Mouse (Mus musculus): Measurements from ENCODE around the gene Lsm12.
A peak's percentile ranks its signal among the peaks of the same experiment; 100 is the strongest.
"Not testable (repeated sequence)": the region's sequence is repeated elsewhere in the genome, so short reads cannot be mapped to it uniquely, and the experiment has no call there.

The Lsm12 gene

DNA sequence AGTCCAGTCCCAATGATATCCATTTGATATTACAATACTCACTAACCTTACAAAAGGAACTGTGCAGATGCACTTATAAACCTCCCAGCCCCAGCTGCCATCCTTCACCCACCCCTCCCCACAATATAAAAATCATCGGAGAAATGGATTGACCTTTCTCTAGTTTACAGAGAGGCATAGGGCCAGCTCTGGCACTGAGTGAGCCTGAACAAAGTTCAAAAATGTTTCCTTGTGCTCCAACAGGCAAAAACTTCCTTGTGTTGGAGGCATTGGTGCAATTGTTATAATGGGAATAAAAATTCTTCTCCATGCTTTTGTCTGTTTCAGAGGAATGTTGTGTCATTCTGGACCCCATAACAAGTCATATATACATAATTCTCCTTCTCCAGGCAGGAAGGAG is 1.1 kb upstream of the Lsm12 start:
- DNase-seq (ENCODE audit: low spot score in 2 of 2) = no peak

DNA sequence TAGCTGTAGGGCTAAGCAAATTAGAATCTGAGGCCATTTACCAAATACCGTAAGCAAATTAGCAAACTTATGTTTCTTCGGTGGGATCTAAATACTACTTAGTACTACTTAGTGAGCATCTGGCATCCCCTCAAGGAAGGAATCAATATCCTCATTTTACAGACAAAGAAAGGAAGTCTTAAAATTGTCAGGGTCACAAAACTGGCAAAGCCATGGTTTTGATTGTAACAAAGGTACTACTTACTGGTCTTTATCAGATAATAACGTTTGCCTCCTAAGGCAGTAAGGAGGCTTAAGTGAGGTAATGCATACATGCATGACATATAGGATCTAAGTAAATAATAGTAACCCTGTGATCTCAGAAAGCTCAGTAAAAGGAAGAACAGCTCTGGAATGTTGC is 581 bp upstream of the Lsm12 start:
- no peak for DNase-seq (ENCODE audit: low spot score in 2 of 2)

DNA sequence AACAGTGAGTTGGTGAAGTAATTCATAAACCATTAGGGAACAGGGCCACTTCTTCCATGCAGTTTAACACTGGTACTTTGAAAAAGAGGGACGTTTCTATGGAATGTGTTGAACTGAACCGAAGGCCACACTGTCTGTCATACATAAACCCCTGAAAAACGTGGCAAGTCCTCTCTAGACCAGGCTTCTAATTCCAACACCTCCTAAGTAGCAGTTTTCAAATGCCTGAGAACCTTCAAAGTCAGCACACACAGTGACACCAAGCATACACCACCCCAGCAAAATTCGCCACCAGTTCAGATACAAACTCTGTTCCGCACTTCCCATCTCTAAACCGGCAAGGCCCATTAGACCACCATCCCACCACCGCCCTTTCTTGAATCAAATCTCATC is 847 bp downstream of the Lsm12 start:
- DNase-seq (ENCODE audit: low spot score in 2 of 2) = no peak

DNA sequence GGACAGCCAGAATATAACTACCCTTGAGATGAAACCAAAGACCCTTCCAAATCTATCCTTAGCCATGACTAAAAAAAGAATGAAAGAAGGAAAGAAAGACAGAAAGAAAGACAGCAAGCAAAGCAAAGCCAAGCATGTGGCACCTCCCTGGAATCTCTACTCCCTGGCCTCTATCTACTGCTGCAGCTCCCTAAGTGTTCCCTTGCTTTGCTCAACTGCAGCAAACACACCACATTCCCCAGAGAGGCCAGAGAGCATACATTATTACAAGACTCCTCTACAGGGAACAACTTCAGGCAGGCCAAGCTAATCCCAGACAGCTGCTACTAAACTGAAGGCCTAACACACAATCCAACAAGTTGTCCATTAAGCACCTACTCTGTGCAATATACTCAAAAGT is 5.3 kb downstream of the Lsm12 start:
- DNase-seq (ENCODE audit: low spot score in 2 of 2) = no peak

DNA sequence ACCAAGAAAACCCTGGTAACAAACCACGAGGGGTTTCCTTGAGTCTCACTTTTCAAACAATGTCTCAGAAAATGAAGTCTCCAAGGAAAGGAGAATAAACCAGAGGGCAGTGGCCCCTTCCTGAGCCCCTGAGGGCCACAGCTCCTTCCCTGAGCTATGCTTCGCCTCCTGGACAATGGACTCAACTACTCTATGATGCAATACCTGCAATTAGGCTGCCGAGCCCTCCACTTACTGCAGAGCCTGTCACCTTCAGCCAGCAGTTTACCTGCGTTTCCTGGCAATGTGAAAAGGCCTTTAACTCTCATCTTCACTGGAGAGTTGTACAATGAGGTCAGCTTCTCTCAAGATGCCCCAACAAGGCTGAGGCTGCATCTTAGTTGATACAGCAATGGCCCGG is 16.4 kb downstream of the Lsm12 start:
- no peak for DNase-seq (ENCODE audit: low spot score in 2 of 2)

DNA sequence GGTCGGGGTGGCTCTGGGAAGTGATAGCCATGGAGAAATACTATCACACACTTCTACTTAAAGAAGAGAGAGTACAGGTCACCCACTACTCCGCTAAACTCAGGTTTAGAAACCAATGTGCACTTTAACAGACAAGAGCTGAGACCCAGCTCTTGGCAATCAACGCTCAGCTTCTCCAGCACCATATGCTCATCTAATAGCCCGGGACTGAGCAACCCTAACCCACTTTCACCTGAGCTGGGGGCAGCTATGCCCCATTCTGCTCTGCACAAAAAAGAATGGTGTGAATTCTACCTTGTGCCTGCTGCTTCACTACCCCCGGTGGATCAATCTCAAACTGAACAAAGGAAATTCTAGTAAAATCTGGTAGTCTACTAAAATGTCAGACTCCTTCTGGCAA is 17.6 kb downstream of the Lsm12 start:
- DNase-seq (ENCODE audit: low spot score in 2 of 2) = no peak

DNA sequence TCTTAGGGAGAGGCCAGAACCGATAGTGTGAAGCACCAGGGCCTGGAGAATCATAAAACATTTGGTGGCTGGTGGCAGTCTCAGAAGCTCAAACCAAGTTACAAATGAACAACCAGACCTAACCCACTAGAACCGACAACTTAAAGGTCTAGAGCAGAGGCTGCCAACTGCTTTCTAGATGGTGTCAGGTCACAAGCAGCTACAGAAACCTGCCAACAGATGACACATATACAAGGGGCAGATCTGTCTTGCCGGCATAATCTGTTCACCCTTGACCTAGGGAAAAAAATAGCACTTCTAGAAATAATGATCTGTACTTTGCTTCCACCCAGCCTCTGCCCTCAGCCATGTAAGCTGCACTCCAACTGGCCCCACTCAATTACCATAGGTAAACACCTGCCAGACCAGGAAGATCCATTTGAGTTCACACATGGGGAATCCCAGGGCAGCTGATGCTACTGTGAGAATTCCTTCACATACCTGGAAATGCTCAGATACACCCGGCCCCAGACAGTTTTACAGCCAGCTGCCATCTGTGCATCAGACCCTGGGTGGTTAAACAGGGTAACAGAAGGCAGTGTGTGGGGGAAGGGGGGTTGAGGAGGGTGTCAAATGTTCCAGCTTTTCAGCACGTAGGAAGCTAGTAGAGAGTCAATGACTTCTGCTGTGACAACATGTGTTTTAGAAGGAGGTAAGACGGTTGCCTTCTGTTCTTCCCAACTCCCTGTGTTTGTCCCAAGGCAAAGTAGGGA is 18.9 kb downstream of the Lsm12 start:
- no peak for DNase-seq (ENCODE audit: low spot score in 2 of 2)

DNA sequence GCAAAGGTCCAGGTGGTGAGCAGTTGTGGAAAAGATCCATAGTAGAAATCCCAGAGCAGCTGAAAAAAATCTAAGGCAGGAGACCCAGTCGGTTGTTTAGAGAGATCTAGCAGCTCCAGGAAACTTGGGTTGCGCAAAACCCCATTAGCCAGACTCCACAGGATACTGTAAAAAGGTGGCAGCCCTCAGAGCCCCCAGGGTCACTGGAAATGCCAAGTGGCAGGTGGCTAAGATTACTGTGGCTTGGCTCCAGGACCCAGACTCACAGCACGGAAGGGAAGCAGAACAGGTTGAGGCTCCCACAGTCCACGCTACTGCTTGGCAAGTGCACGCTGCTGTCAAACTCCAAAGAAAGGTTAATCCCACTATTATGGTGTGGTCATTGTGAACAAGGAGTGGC is 25.3 kb downstream of the Lsm12 start:
- no peak for DNase-seq (ENCODE audit: low spot score in 2 of 2)

DNA sequence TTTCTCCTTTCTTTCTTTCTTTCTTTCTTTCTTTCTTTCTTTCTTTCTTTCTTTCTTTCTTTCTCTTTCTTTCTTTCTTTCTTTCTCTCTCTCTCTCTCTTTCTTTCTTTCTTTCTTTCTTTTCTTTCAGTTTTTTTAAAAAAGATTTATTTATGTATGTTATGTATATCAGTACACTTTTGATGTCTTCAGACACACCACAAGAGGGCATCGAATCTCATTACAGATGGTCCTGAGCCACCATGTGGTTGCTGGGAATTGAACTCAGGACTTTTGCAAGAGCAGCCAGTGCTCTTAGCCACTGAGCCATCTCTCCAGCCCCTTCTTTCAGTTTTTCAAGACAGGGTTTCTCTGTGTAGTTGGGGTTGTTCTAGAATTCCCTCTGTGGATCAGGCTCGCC is 27.1 kb downstream of the Lsm12 start:
- DNase-seq (ENCODE audit: low spot score in 2 of 2) = not testable (repeated sequence)

DNA sequence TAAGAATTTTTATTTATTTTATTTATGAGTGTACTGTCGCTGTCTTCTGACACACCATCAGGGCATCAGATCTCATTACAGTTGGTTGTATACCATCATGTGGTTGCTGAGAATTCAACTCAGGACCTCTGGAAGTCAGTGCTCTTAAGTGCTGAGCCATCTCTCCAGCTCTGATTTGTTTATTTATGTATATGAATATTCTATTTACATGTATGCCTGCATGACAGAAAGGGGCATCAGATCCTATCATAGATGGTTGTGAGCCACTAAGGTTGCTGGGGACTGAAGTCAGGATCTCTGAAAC is 28.4 kb downstream of the Lsm12 start:
- DNase-seq (ENCODE audit: low spot score in 2 of 2) = no peak

DNA sequence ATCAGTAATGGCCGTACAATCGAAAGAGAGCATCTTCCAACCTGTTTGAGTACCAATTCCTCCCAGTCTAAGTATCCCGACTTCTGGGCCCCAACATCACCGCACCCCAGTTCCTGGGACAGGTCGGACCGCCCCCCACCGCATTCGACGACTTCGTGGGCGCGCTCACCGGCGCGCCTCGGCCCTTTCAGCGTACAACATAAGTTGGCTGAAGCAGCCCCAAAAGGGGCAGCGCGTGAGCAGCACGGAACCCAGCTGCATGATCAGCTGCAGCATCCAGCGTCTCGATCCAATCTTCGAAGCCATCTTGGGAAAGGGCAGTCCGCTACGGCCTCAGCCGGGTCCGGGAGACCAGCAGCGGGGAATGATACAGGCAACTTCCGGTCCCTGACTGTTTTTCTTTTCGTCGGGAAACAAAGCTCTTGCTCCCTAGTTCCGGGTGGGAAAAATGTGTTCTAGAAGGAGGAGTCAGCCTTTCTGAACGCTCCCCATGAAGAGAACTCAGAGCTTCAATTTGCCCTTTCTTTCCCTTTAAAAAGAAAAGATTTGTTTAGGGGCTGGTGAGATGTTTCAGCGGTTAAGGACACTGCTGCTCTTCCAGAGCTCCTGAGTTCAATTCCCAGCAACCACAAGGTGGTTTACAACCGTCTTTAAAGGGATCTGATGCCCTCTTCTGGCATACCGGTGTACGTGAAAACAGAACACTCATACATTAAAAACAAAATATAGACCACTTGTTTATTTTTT is 28.9 kb downstream of the Lsm12 start, which contains the start of gene Tmem101:
Gene Tmem101 (minus strand): TSS at position 366 of the 747 bp plus-strand sequence.
- DNase-seq (ENCODE audit: low spot score in 2 of 2) = peak; percentile 68 to 84

DNA sequence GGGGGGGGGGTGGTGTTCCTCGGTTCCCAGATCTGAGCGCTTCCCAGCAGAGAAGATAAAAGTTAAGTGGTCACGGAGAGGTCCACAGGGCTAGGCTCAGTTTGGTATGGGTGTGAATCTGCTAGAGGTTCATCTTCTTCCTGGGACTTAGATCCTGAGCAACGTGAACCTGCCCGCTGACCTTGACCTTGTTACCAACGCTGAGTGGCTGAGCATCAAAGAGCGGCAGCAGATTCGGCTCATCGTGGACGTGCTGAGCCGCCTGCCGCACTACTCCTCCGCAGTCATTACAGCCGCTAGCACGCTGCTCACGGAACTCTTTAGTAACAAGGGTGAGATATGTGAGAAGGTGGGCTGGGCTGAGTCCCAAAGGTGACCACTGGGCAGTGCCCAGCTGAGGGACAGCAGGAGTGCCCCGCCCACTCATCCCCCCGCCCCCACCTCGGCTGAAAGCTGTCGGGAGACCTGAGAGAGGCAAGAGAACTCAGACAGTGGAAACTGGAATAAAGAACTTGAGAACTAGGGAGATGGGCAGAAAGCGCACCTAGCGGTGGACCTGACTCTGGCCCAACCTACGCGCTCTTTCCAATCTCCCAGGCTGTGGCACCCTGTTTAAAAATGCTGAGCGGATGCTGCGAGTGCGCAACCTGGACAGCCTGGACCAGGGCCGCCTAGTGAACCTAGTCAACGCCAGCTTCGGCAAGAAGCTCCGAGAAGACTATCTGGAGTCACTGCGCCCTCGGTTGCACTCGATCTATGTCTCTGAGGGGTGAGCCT is 37.7 kb downstream of the Lsm12 start:
- DNase-seq (ENCODE audit: low spot score in 2 of 2) = no peak

DNA sequence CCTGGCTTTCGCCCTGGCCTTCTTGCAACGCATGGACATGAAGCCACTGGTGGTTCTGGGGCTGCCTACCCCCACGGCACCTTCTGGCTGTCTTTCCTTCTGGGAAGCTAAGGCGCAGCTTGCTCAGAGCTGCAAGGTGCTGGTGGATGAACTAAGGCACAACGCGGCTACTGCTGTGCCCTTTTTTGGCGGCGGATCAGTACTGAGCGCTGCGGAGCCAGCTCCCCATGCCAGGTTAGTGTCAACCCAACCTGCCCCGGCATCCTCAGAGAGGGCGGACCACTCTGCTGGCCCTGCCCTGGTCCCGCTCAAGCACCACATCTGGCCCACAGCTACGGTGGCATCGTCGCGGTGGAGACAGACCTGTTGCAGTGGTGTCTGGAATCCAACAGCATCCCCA is 38.6 kb downstream of the Lsm12 start:
- no peak for DNase-seq (ENCODE audit: low spot score in 2 of 2)

DNA sequence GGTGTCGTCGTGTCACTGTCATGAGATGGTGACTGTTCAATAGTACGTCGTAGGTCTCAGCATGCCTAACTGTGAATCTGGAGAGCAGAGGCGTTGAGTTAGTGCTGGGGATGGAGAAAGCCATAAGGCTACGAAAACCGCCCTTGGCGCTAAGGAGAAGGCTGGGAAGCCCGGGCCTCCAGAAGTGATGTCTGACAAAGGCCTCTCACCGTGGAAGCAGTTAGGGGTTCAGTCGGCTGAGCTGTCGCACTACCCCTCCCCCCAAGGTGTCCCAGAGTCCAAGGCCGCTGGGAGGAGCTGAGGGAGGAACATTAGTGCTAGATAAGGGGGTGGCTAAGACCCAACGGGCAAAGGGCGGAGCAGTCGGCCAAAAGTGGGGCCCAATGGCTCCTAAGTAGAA is 39.1 kb downstream of the Lsm12 start:
- no peak for DNase-seq (ENCODE audit: low spot score in 2 of 2)

DNA sequence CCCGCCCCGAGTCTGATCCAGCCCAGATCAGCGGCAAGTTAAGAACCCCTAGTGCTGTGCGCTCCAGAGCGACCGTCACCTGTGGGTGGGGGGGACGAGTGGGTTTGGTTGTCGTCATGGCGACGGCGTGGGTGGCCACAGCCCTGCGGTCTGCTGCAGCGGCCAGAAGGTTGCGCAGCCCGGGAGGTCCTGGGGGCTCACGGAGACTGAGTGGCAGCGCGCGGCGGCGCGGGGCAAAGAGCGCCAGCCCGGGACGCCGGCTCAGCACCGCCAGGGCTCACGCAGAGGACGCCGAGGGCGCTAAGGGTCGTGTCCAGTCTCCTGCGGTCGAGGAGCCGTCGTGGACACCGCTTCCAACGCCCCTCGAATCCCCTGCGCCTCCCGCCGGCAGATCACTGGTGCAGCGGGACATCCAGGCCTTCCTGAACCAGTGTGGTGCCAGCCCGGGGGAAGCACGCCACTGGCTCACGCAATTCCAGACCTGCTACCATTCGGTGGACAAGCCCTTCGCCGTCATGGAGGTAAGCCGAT is 39.6 kb downstream of the Lsm12 start, which contains the start of gene Nags:
Gene Nags (plus strand): TSS at position 43 of the 531 bp plus-strand sequence.
- DNase-seq (ENCODE audit: low spot score in 2 of 2) = no peak

DNA sequence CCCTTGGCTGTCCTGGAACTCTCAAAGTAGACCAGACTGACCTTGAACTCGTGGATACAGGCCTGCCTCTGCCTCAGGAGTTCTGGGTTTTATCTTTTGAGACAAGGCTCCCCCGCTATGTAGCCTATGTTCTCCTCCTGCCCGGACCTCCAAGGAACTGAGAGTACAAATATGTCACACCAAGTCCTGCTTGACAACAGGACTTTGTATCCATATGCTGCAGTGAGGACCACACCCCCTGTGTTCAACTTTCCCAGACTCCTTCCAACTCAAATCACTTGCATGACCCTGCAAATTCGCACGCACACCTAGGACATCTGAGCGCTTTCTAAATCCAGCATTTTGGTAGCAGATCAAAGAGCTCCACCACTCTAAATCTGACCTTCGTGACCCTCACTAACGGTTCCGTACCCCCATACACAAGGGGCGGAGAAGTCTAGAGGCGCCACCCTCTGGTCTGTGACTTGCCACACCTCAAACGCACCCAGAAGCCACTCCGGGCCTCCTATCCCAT is 40.1 kb downstream of the Lsm12 start:
- no peak for DNase-seq (ENCODE audit: low spot score in 2 of 2)

DNA sequence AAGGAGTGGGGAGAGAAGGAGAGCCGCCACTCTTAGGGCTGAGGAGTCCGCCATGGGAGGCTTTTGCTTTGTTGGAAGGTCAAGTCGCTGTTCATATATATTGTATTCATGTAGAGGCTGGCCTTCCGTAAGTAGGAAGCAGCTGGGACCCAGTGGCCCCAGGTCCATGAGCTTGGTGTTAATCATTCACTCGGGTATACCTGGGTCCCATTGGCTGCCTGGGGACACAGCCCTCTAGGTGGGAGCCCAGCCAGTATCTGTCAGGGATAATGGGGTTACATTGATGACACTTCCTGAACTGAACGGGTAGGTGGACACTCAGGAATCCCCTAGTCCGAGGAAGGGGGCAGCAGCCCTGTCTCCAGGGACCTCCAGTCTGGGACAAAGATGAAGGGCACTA is 42.7 kb downstream of the Lsm12 start:
- DNase-seq (ENCODE audit: low spot score in 2 of 2) = no peak

DNA sequence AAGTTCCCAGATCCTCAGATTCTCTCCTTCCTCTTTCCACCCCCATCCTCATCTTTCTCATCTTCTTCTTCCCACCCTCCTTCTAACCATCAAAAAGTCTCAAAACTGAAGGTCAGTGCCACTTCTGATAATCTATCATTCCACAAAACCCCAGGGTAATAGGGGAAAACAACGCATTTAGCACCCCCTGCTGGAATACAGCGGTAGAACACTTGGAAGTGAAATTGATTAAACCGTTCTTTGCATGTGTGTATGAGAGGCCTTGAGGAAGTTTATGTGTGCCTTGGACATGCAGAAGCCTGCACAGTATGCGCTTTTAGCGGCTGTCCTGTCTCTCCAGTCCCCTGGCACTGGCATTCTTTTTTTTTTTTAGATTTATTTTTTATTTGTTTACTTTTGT is 44.6 kb downstream of the Lsm12 start:
- peak in 1 of 2 experiments; percentile 53 for DNase-seq (ENCODE audit: low spot score in 2 of 2)

DNA sequence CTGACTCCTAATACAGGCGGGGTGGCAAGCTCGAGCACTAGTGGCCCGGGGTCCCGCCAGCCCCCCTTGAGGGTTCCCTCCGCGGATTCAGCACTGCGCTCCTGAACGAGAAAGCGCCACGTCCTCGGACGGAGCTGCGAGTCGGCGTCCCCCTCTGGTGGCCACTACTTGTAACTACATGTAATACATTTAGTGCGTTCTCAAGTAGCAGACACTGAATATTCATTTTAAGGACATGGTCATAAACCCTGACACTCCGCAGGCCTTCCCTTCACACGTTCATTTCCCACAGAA is 46.7 kb downstream of the Lsm12 start:
- peak in 1 of 2 experiments; percentile 53 for DNase-seq (ENCODE audit: low spot score in 2 of 2)

DNA sequence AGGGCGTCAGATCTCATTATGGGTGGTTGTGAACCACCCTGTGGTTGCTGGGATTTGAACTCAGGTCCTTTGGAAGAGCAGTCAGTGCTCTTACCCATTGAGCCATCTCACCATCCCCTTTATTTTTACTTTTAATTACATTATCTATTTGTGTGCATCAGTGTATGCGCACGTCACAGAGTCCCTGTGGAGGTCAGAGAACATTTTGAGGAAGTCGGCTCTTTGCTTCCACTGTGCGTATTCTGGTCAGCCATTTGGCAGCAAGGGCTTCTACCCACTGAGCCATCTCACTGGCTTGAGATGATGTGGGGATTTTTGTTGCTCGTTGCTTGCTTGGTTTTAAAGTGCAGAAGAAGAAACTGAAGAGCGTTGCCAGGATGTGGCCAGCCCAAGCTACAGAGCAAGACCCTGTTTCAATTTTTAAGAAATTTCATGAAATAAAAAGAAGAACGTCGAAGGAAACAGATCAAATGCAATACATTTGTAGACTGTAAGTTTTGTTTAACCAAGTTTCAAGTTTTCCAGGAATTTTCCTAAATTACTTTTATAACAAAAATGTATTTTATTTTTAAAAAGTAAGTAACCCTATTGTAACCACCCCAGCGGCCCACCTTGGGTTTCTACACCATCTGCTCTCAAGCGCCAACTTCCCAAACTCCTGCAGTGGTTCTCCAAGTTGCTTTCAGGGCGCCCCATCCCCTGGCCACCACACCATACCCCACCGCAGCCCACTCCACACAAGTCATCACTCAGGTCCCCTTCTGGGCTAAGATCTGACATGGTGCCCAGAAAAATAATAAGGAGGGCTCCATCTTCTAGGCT is 47.3 kb downstream of the Lsm12 start:
- no peak for DNase-seq (ENCODE audit: low spot score in 2 of 2)

DNA sequence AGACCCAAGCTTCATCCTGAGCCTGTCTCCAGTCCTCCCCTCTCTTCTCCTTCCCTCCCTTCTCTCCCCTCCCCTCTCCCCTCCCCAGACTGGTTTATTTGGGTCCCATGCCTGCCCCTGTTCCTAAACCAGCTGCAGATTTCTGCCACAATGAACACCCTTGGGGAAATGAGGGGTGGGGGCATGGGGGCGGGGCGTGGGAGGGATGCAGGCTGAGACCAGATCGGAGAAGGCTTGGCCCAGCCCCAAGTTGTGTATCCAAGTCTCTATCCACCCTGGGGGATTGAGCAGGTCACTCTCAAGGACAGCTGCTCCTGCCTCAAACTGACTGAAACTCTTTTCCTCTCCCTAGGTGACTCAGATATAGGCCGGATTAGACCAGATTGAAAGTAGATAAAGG is 50.6 kb downstream of the Lsm12 start:
- no peak for DNase-seq (ENCODE audit: low spot score in 2 of 2)

DNA sequence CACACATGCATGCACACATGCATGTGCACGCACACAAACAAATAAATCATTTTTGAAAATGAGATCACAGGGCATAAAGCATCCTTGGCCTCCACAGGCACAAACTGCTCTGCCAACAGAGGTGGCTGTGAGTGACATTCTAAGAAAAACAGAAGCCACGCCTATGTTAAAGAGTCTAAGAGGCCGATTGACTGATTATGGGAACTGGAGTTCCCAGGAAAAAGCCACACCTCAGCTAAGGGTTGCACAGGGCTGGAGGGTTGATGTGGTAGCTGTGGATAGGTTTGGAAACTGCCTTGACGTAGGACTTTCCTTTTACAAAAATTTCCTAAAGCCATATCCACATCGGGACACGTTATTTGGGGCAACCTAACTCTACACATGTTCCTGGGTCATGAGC is 67.7 kb downstream of the Lsm12 start:
- no peak for DNase-seq (ENCODE audit: low spot score in 2 of 2)
